Mouse (Mus musculus): ENCODE measurements at regions not wholly inside any gene's neighbourhood (a gene's known extent, or its start where the extent isn't known, plus 50 kb on each side); places are given as distances from the start of the nearest gene placed in this dataset.
"Not testable (repeated sequence)": the region's sequence is repeated elsewhere in the genome, so short reads cannot be mapped to it uniquely, and the experiment has no call there.

- no peak for ATAC-seq (ENCODE audit: low TSS enrichment)
Measured at GRCm38 (mm10) chr10:19297669-19298068, 58.7 kb upstream of the Olig3 start.

GRCm38 (mm10) chr10:19295388-19296013, 60.8 kb upstream of the Olig3 start:
- no peak for ATAC-seq (ENCODE audit: low TSS enrichment)

GRCm38 (mm10) chr10:19291474-19291873, 64.9 kb upstream of the Olig3 start:
- ATAC-seq (ENCODE audit: low TSS enrichment), result no peak

- ATAC-seq (ENCODE audit: low TSS enrichment), result not testable (repeated sequence)
Measured at GRCm38 (mm10) chr10:19291039-19291438, 65.3 kb upstream of the Olig3 start.

GRCm38 (mm10) chr10:19282166-19282565, 74.2 kb upstream of the Olig3 start:
- no peak for ATAC-seq (ENCODE audit: low TSS enrichment)

- no peak for ATAC-seq (ENCODE audit: low TSS enrichment)
Measured at GRCm38 (mm10) chr10:19281021-19281420, 75.3 kb upstream of the Olig3 start.

- ATAC-seq (ENCODE audit: low TSS enrichment), result no peak
Measured at GRCm38 (mm10) chr10:19278189-19278842, 78.0 kb upstream of the Olig3 start.

GRCm38 (mm10) chr10:19277103-19277827, 79.1 kb upstream of the Olig3 start:
- no peak for ATAC-seq (ENCODE audit: low TSS enrichment)

- ATAC-seq (ENCODE audit: low TSS enrichment), result no peak
Measured at GRCm38 (mm10) chr10:19274985-19275384, 81.3 kb upstream of the Olig3 start.

GRCm38 (mm10) chr10:19269418-19269817, 86.9 kb upstream of the Olig3 start:
- no peak for ATAC-seq (ENCODE audit: low TSS enrichment)

- ATAC-seq (ENCODE audit: low TSS enrichment), result no peak
Measured at GRCm38 (mm10) chr10:19268051-19268450, 88.3 kb upstream of the Olig3 start.

GRCm38 (mm10) chr10:19240102-19240759, 116.1 kb upstream of the Olig3 start:
- peak; percentile 87 for ATAC-seq (ENCODE audit: low TSS enrichment)

- ATAC-seq (ENCODE audit: low TSS enrichment), result no peak
Measured at GRCm38 (mm10) chr10:19216240-19216639, 140.1 kb upstream of the Olig3 start.

GRCm38 (mm10) chr10:19209751-19210150, 146.6 kb upstream of the Olig3 start:
- no peak for ATAC-seq (ENCODE audit: low TSS enrichment)

GRCm38 (mm10) chr10:19208101-19208722, 148.1 kb upstream of the Olig3 start:
- ATAC-seq (ENCODE audit: low TSS enrichment), result no peak

GRCm38 (mm10) chr10:19207505-19207904, 148.8 kb upstream of the Olig3 start:
- ATAC-seq (ENCODE audit: low TSS enrichment), result no peak

- ATAC-seq (ENCODE audit: low TSS enrichment), result no peak
Measured at GRCm38 (mm10) chr10:19200311-19200710, 156.0 kb upstream of the Olig3 start.

GRCm38 (mm10) chr10:19195676-19196075, 160.7 kb upstream of the Olig3 start:
- no peak for ATAC-seq (ENCODE audit: low TSS enrichment)

GRCm38 (mm10) chr10:19194646-19195045, 161.7 kb upstream of the Olig3 start:
- ATAC-seq (ENCODE audit: low TSS enrichment), result no peak

- no peak for ATAC-seq (ENCODE audit: low TSS enrichment)
Measured at GRCm38 (mm10) chr10:19192971-19193758, 163.2 kb upstream of the Olig3 start.

- ATAC-seq (ENCODE audit: low TSS enrichment), result no peak
Measured at GRCm38 (mm10) chr10:19192221-19192620, 164.1 kb upstream of the Olig3 start.
